In the genomic region with DNA sequence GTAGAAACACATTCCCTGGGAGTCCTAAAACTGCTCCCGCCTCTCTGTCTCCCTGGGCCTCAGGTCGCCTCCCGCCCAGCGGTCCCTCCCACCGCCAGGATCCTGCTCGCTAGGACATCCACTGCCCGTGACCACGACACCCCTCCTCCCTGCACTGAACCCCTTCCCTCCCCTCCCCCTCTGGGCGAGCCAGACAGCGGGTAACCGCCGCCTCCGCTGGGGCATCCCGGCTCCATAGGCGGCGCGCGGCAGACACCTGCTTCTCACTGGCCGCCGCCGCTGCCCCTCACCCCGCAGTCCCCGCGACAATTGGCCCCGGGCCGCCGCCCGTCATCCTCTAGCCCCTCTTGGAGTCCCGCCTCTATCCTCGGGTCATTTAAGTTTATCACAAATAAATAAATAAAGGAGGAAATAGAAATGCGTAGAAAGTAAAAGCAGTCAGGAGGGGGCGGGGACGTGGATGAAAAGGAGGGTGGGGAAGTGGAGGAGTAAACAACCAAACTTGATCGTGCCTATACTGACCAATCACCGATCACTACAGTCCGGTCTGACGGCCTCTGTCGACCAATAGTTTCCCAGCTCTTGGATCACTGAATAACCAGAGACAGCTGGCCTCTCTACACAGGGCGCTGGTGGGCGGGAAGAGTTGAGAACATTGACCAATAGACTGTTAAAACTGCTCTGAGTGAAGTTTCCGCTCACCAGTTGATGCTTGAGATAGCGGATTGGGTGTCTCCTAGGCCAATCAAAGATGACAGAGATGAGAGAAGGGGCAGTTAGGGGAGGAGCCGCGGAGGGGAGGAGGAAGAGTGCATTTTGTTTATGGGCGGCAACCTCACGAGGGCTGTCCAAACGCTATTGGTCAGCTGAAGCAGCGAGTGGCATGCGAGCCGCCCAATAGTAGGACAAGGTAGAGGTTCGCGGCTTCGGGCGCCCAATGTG, we compare ENCODE assay signal across 8 mouse cellular contexts. TPM values are rescaled to one million over a fixed set of nuclear protein-coding genes. Genes with fewer than 3 reads are reported as not detected.
DNase-seq lines count a peak whose midpoint lies in the region; ATAC-seq and TF ChIP-seq lines count a peak whose summit lies in the region.

No protein-coding gene starts in this region.

- H3K9me3 ChIP-seq in heart, embryonic 12.5 days (replicated peaks): no peaks in the 10 kb centered on the region
- no peaks in the 10 kb centered on the region for H3K9me3 ChIP-seq in kidney, postnatal 0 days (replicated peaks; ENCODE audit: low read length)
- no peaks in the 10 kb centered on the region for H3K9me3 ChIP-seq in liver, embryonic 11.5 days (ENCODE audit: control insufficient read depth, low read length)
- H3K9me3 ChIP-seq in stomach, embryonic 14.5 days (ENCODE audit: control insufficient read depth, low read depth, low read length): no peaks in the 10 kb centered on the region

- no peaks in the 10 kb centered on the region for H3K27me3 ChIP-seq in heart, embryonic 12.5 days (replicated peaks)
- no peaks in the 10 kb centered on the region for H3K27me3 ChIP-seq in kidney, postnatal 0 days (ENCODE audit: insufficient read depth, low read length)
- H3K27me3 ChIP-seq in liver, embryonic 11.5 days (replicated peaks; ENCODE audit: control insufficient read depth, insufficient read depth, low read length): no peaks in the 10 kb centered on the region
- no peaks in the 10 kb centered on the region for H3K27me3 ChIP-seq in stomach, embryonic 14.5 days (ENCODE audit: control insufficient read depth, insufficient read depth, low read length)

- no peaks in the 10 kb centered on the region for H3K4me1 ChIP-seq in heart, embryonic 12.5 days (replicated peaks)
- H3K4me1 ChIP-seq in kidney, postnatal 0 days (replicated peaks; ENCODE audit: insufficient read depth, low read length): no peaks in the 10 kb centered on the region; the same call in 1 of the 2 replicates
- no peaks in the 10 kb centered on the region for H3K4me1 ChIP-seq in liver, embryonic 11.5 days (replicated peaks; ENCODE audit: control insufficient read depth, insufficient read depth, low read length)
- no peaks in the 10 kb centered on the region for H3K4me1 ChIP-seq in stomach, embryonic 14.5 days (ENCODE audit: control insufficient read depth, insufficient read depth, low read length)

- peak overlapping the region; percentile 74 for H3K4me3 ChIP-seq in heart, embryonic 12.5 days
- H3K4me3 ChIP-seq in kidney, postnatal 0 days (replicated peaks; ENCODE audit: low read depth, low read length): peak overlapping the region; percentile 71
- peak overlapping the region; percentile 72 for H3K4me3 ChIP-seq in liver, embryonic 11.5 days (ENCODE audit: low read depth, low read length)
- H3K4me3 ChIP-seq in stomach, embryonic 14.5 days (ENCODE audit: low read depth, low read length): peak overlapping the region; percentile 51

- H3K27ac ChIP-seq in heart, embryonic 12.5 days (ENCODE audit: poor library complexity, severe bottlenecking): peak overlapping the region; percentile 99
- peak overlapping the region; percentile 99 for H3K27ac ChIP-seq in kidney, postnatal 0 days
- peak overlapping the region; percentile 98 for H3K27ac ChIP-seq in liver, embryonic 11.5 days (ENCODE audit: low read depth, low read length)
- H3K27ac ChIP-seq in stomach, embryonic 14.5 days (ENCODE audit: low read length): peak overlapping the region; percentile 99

- H3K9ac ChIP-seq in heart, embryonic 12.5 days: peak overlapping the region; percentile 85
- peak overlapping the region; percentile 56; the same call in 1 of the 2 replicates for H3K9ac ChIP-seq in kidney, postnatal 0 days (ENCODE audit: low read depth, low read length)
- H3K9ac ChIP-seq in liver, embryonic 11.5 days (ENCODE audit: low read depth, low read length): peak overlapping the region; percentile 75
- peak overlapping the region; percentile 32; the same call in 1 of the 2 replicates for H3K9ac ChIP-seq in stomach, embryonic 14.5 days (replicated peaks; ENCODE audit: low read depth, low read length)

- peak overlapping the region; percentile 74 for H3K4me2 ChIP-seq in heart, embryonic 12.5 days
- H3K4me2 ChIP-seq in kidney, postnatal 0 days (ENCODE audit: low read length): peak overlapping the region; percentile 50
- H3K4me2 ChIP-seq in liver, embryonic 11.5 days: peak overlapping the region; percentile 74
- peak overlapping the region; percentile 40 for H3K4me2 ChIP-seq in stomach, embryonic 14.5 days (replicated peaks; ENCODE audit: low read depth, low read length)

- TF ChIP-seq CTCF in kidney, postnatal 0 days (IDR thresholded peaks at IDR 0.05; ENCODE audit: low read depth): peak; percentile 34; the same call in 1 of the 2 replicates

- peak; percentile 94 for ATAC-seq in erythroid progenitor cell, adult 5-6 weeks (replicated peaks; ENCODE audit: low FRiP score, poor library complexity, severe bottlenecking)
- ATAC-seq in heart, embryonic 12.5 days (ENCODE audit: insufficient number of reproducible peaks, low FRiP score): peak; percentile 96
- ATAC-seq in kidney, postnatal 0 days (replicated peaks; ENCODE audit: low FRiP score, low read depth): peak; percentile 96
- ATAC-seq in liver, embryonic 11.5 days (replicated peaks; ENCODE audit: low FRiP score): peak; percentile 93
- peak; percentile 95 for ATAC-seq in stomach, embryonic 14.5 days (ENCODE audit: insufficient number of reproducible peaks, insufficient read depth, low FRiP score, low read depth)

- WGBS in heart, embryonic 12.5 days: under 1% methylated on average over 54 of the region's 54 CpGs
- under 1% methylated on average over 54 of the region's 54 CpGs for WGBS in kidney, postnatal 0 days
- WGBS in liver, embryonic 11.5 days: under 1% methylated on average over 53 of the region's 54 CpGs
- under 1% methylated on average over 54 of the region's 54 CpGs for WGBS in stomach, embryonic 14.5 days

- peak; percentile 100 for DNase-seq in CD4-positive helper T cell, adult 2 months (ENCODE audit: low read depth, low spot score)
- peak; percentile 100 for DNase-seq in brain, embryonic 18.5 days (ENCODE audit: low read depth, low spot score)
- DNase-seq in kidney, postnatal 0 days (ENCODE audit: low spot score): peak; percentile 100
- DNase-seq in liver, embryonic 11.5 days (ENCODE audit: low spot score): peak; percentile 94
- peak; percentile 99 for DNase-seq in naive thymus-derived CD4-positive, alpha-beta T cell, adult 2 months (ENCODE audit: low read depth)

- no peaks in the 10 kb centered on the region for H3K36me3 ChIP-seq in heart, embryonic 12.5 days
- H3K36me3 ChIP-seq in kidney, postnatal 0 days (ENCODE audit: insufficient read depth, low read length): no peaks in the 10 kb centered on the region
- no peaks in the 10 kb centered on the region for H3K36me3 ChIP-seq in liver, embryonic 11.5 days (ENCODE audit: control insufficient read depth, insufficient read depth, low read length)
- no peaks in the 10 kb centered on the region for H3K36me3 ChIP-seq in stomach, embryonic 14.5 days (ENCODE audit: control insufficient read depth, insufficient read depth, low read length)

RNA-seq across cellular contexts. Expression of a gene that starts 0.5 kb away (rescaled TPM):
- 10.5 and 16.9 TPM in 2 replicates for total RNA-seq in erythroid progenitor cell, adult 5-6 weeks (2015; ENCODE audit: low replicate concordance)
- total RNA-seq in erythroid progenitor cell, adult 5-6 weeks (2017; ENCODE audit: low replicate concordance): 18.1 and 25.9 TPM in 2 replicates
- polyA plus RNA-seq in heart, embryonic 12.5 days (2016; fragmentation: Nextera tagmentation; extraction: Ambion mirVana): 38.1 and 40.1 TPM in 2 replicates
- polyA plus RNA-seq in kidney, postnatal 0 days (2015; fragmentation: Nextera tagmentation; extraction: Ambion mirVana): 36.8 and 43.9 TPM in 2 replicates
- 6.6 and 7.6 TPM in 2 replicates for polyA plus RNA-seq in liver, embryonic 11.5 days (2014; fragmentation: Nextera tagmentation; extraction: Ambion mirVana)
- 30.0 and 35.1 TPM in 2 replicates for polyA plus RNA-seq in stomach, embryonic 14.5 days (2014; fragmentation: Nextera tagmentation; extraction: Ambion mirVana)

Comparison
In these comparisons a context has a peak if more than half of its experiments do, and no peak if none do; other contexts are left out.
1. Peak in every context shown above with its lines: DNase-seq, ATAC-seq, H3K4me3 ChIP-seq and H3K27ac ChIP-seq.
2. H3K9ac ChIP-seq: peak in every context shown above with its lines; median percentile 85 in heart, embryonic 12.5 days; 75 in liver, embryonic 11.5 days; 56 in kidney, postnatal 0 days; 32 in stomach, embryonic 14.5 days.